Mouse (Mus musculus): Measurements from ENCODE around the gene Lpp.

- no peak for TF ChIP-seq CTCF (IDR thresholded peaks at IDR 0.05; ENCODE audit: borderline replicate concordance, control insufficient read depth, extremely low read depth, insufficient read depth, low read length, poor library complexity)
- no peak for TF ChIP-seq POLR2A (IDR thresholded peaks at IDR 0.05; ENCODE audit: control insufficient read depth, extremely low read depth, insufficient read depth, low read length, poor library complexity)
Observed at GRCm38 (mm10) chr16:24951909-24952308, 558.6 kb downstream of the Lpp start.

Data from thymus, adult 2 months (tissue).